Mouse (Mus musculus) retina, embryonic 14.5 days (tissue): Measurements from ENCODE around the gene Ddx4.

Experiments
- DNase-seq: peaks from one replicate; pipeline ENCODE4 v3.0.0-alpha.2; 2015; ENCODE audit warnings: low spot score

The Ddx4 gene

DNA sequence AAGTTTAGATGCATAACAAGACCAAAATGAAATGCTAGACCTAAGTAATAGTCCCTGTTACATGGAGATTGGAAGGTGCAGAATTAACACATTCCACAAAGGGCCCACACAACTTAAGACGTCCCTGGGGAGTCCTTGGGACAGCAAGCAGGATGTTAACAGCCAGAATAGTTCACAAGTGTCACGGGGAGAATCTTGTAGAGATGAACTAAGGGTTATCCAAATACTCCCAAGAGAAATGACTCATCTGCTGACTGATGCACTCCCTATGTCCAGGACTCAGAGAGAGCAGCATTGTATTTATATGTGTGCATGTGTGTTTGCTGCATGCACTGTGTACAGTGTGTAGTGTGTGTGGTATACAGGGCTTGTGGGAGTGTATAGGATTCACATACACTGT is 95.8 kb downstream of the Ddx4 start:
- DNase-seq, result no peak

- no peak for DNase-seq
Observed at GRCm38 (mm10) chr13:112553304-112553703, 99.0 kb downstream of the Ddx4 start.

DNA sequence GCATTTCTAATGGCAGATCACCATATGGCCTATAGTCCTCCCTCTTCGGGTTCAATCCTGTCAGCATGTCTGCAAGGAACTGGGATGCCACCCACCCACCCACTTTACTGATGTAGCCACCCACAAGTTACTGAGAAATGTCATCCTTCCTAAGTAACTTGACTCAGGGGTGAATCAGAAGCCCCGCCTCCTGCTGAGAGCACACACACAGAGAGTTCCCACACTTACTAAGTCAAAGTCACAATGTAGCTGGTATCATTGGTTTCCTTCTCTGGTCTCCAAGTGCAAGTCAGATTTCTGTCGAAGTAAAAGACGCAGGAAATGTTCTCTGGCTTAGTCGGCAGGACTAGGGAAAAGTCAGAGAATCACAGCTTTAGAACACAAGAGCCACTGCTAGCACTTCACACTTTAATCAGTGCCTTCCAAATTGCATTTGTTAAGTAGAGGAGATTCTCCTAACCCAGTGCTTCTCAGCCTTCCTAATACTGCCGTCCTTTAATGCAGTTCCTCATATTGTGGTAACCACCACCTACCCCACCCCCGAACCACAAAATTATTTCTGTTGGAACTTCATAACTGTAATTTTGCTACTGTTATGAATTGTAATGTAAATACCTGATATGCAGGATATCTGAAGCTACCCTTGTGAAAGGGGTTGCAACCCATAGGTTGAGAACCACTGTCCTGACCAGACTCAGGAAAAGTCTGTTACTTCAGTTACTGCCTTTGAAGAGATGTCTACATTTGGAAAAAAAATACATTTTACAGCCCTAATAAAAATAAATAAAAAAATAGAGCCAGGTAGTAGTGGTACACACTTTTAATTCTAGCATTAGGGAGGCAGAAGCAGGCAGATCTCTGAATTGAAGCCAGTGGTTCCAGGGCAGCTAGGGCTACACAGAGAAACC is 100.4 kb downstream of the Ddx4 start:
- DNase-seq, result no peak
